Mouse (Mus musculus) forebrain, postnatal 0 days (tissue): ENCODE results near the gene Cog6. TPM values are rescaled to one million over a fixed set of nuclear protein-coding genes. Genes with fewer than 3 reads are reported as not detected.
"Not testable (repeated sequence)": the region's sequence is repeated elsewhere in the genome, so short reads cannot be mapped to it uniquely, and the experiment has no call there.

Experiments
- ATAC-seq: fragments of 200-750 bp; cut with Nextera tagmentation; 2 replicates; pipeline ENCODE4 v1.8.0; 2017; ENCODE audit warnings: mild to moderate bottlenecking, moderate library complexity
- DNase-seq: peaks from one replicate; pipeline ENCODE4 v3.0.0-alpha.2; 2015
- H3K27ac ChIP-seq: fragments of 300-500 bp; sonication (generic); 2 replicates; pipeline ENCODE4 v1.5.1; 2014; ENCODE audit warnings: low read depth, mild to moderate bottlenecking, antibody characterized with exemption, low read length, moderate library complexity, mixed read lengths
- H3K27me3 ChIP-seq: fragments of 300-500 bp; sonication (generic); 2 replicates; pipeline ENCODE4 v1.6.1; 2014; ENCODE audit warnings: mild to moderate bottlenecking, low read length, mixed read lengths; ENCODE audit not compliant: insufficient read depth
- H3K36me3 ChIP-seq: fragments of 300-500 bp; sonication (generic); 2 replicates; pipeline ENCODE4 v1.6.1; 2014; ENCODE audit warnings: mild to moderate bottlenecking, moderate library complexity; ENCODE audit not compliant: insufficient read depth
- H3K4me1 ChIP-seq: fragments of 300-500 bp; sonication (generic); 2 replicates; pipeline ENCODE4 v1.6.1; 2014; ENCODE audit warnings: antibody characterized with exemption; ENCODE audit not compliant: insufficient read depth
- H3K4me2 ChIP-seq: fragments of 300-500 bp; sonication (generic); 2 replicates; pipeline ENCODE4 v1.6.1; 2014; ENCODE audit warnings: low read depth, mild to moderate bottlenecking, moderate library complexity
- H3K4me3 ChIP-seq: fragments of 300-500 bp; sonication (generic); 2 replicates; pipeline ENCODE4 v1.5.1; 2014; ENCODE audit warnings: low read depth, low read length, mixed read lengths
- H3K9ac ChIP-seq: fragments of 300-500 bp; sonication (generic); 2 replicates; pipeline ENCODE4 v1.6.1; 2014; ENCODE audit warnings: mild to moderate bottlenecking
- H3K9me3 ChIP-seq: fragments of 300-500 bp; sonication (generic); 2 replicates; pipeline ENCODE4 v1.6.1; 2016; ENCODE audit warnings: low read length
- CTCF ChIP-seq: sonication (generic); IDR thresholded peaks from 2 replicates; pipeline ENCODE4 v1.5.1; 2016; ENCODE audit warnings: antibody characterized with exemption, control low read depth, low read depth
- WGBS: fragments of 180-500 bp; shearing (Covaris S2); extraction: QIAGEN DNeasy Blood & Tissue Kit; methylation state at CpG from one replicate; pipeline ENCODE4 v1.1.7; 2014; 5-methylcytosine and 5-hydroxymethylcytosine counted together
- polyA plus RNA-seq: library from polyadenylated mRNA; unstranded; fragments of >200 nt; fragmentation: Nextera tagmentation; extraction: Ambion mirVana; gene quantifications from 2 replicates; pipeline ENCODE4 v1.2.1, GENCODE M21; 2015
- total RNA-seq: library from RNA; depleted of rRNA; stranded (reverse); fragments of >200 nt; gene quantifications from 2 replicates; pipeline ENCODE4 v1.2.3, GENCODE M21; 2014

Cog6 gene
- total and polyA plus RNA-seq, 2 experiments from 2014 or later, result 31.3 to 42.8 TPM

DNA sequence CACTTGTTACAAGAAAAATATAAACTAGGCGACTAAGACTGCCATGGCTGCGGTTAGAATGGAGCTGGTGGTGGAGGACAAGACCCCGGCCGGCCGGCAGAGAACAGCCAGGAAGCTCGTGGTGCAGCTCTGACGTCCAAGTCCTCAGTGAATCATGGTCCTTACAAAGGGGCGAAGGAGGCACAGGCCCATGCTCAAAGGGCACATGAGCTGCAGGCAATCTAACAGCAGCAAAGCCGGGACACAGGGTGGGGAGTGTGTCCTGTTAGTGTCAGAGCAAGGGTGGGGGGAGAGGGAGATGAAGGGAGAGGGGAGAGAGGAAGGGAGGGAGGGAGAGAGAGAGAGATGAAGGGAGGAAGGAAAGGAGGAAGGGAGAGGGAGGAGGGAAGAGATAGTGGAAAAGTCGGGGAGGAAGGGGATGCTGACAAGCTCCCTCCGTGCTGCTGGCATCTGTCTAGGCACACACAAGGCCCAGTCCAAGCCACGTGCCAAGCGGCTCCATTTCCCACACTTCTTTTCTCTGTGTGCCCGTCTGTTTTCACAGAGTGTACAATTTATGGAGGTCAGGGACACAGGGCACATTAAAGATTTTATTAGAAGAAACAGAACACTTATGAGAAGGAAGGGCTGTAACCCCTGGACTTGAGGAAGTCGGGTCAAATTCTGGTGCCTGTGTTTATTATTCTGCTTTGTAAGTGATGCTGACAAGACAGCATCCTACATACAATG lies 17.9 kb downstream of the Cog6 start:
- no peaks in the 10 kb centered on the region for H3K9me3 ChIP-seq
- ATAC-seq (no peak), DNase-seq (no peak)
- TF ChIP-seq CTCF, result no peak
- peaks cover 63% of the 10 kb centered on the region for H3K36me3 ChIP-seq
- H3K27ac ChIP-seq, result no peak overlapping the region
- H3K4me1 ChIP-seq, result no peaks in the 10 kb centered on the region
- no peaks in the 10 kb centered on the region for H3K27me3 ChIP-seq
- H3K4me2 ChIP-seq, result no peak overlapping the region
- no peak overlapping the region for H3K4me3 ChIP-seq
- no peak overlapping the region for H3K9ac ChIP-seq
- 82% methylated on average over 15 of the region's 15 CpGs for WGBS

DNA sequence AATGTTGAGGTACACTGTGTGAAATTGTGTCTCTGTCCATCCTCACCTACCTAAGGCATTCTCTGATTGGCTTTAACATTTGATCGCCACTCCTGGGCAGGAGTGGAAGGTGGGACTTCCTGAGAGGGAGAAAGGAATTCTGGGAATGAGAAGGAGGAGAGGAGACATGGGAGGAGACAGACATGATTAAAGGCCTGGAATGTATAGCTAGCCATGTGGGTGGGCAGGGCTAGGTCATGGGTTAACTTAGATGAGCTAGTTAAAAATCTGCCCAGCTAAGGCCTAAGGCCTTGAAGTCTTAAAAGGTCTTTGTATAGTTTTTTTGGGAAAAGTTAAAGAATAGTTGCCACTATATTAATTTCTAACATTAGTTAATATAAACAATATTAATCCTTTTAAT lies 19.7 kb downstream of the Cog6 start:
- Histone ChIP-seq H3K4me1 (no peaks in the 10 kb centered on the region), H3K4me2 (no peak overlapping the region), H3K27me3 (no peaks in the 10 kb centered on the region), H3K4me3 (no peak overlapping the region), H3K36me3 (peaks cover 71% of the 10 kb centered on the region), H3K27ac (no peak overlapping the region), H3K9ac (no peak overlapping the region), H3K9me3 (no peaks in the 10 kb centered on the region)
- ATAC-seq (no peak), DNase-seq (no peak)
- no peak for TF ChIP-seq CTCF
- 91% methylated on average over 1 of the region's 1 CpGs for WGBS

DNA sequence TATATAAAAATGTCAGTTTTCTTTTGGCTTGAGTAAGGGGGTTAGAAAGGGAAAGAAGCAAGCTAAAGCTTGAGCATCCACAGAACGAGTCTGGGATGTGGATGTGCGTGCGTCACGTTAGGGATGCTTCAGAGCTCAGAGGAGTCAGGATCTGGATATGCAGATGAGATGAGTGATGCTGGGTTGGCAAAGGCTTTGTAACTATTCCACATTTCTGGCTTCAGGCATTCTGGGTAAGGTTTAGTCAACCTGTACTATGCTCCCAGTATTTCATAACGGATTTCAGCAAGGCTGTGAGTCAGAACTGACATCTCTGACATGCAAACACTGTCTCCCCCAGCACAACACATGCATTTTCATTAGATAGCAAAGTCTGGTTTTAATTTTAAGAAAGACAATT lies 20.4 kb downstream of the Cog6 start:
- no peak overlapping the region for H3K4me3 ChIP-seq
- H3K4me1 ChIP-seq, result no peaks in the 10 kb centered on the region
- no peaks in the 10 kb centered on the region for H3K9me3 ChIP-seq
- peaks cover 69% of the 10 kb centered on the region for H3K36me3 ChIP-seq
- TF ChIP-seq CTCF, result no peak
- no peak overlapping the region for H3K9ac ChIP-seq
- ATAC-seq (no peak), DNase-seq (no peak)
- H3K27ac ChIP-seq, result no peak overlapping the region
- no peak overlapping the region for H3K4me2 ChIP-seq
- 86% methylated on average over 5 of the region's 5 CpGs for WGBS
- H3K27me3 ChIP-seq, result no peaks in the 10 kb centered on the region

DNA sequence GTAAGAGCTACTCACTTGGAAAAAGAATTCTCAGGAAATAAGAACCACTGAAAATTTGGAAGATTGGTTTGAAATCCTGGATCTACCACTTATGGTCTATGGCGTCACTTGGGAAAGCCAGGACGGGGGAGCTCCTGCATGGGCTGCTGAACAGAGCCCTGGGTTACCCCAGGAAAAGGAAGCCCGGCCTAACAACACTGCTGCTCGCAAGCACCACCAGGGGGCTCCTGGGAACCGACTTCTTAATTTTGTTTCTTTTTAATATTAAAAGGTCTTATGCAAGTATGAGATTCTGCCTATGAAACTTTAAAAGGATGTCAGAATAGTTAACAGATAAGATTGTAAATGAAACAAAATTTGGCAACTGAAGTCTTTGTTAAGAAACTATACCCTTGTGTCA lies 22.4 kb downstream of the Cog6 start:
- H3K4me2 ChIP-seq, result no peak overlapping the region
- H3K4me3 ChIP-seq, result no peak overlapping the region
- peaks cover 67% of the 10 kb centered on the region for H3K36me3 ChIP-seq
- DNase-seq, result peak; percentile 52
- no peaks in the 10 kb centered on the region for H3K4me1 ChIP-seq
- peak; percentile 51 for TF ChIP-seq CTCF
- no peaks in the 10 kb centered on the region for H3K9me3 ChIP-seq
- no peak overlapping the region for H3K9ac ChIP-seq
- no peak for ATAC-seq
- H3K27me3 ChIP-seq, result no peaks in the 10 kb centered on the region
- WGBS, result 64% methylated on average over 5 of the region's 5 CpGs
- H3K27ac ChIP-seq, result no peak overlapping the region

DNA sequence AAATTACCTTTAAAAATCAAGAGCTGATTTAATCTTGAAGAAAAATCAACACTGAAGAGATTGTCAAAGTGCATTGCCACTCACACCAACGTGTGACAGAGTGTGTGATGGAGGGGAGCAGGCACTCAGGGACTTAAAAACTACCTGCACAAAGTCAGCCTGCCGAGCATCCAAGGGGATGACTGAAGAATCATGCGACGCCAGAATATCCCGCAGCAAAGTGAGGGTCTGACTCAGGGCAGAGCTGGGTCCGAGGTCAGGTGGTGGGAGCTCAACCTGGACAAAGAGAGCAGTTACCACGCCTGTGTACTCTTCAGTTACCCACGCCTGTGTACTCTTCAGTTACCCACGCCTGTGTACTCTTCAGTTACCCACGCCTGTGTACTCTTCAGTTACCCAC lies 23.7 kb downstream of the Cog6 start:
- H3K4me2 ChIP-seq, result no peak overlapping the region
- H3K27me3 ChIP-seq, result no peaks in the 10 kb centered on the region
- no peaks in the 10 kb centered on the region for H3K9me3 ChIP-seq
- DNase-seq (no peak), ATAC-seq (no peak)
- WGBS, result 86% methylated on average over 9 of the region's 10 CpGs
- H3K4me1 ChIP-seq, result no peaks in the 10 kb centered on the region
- H3K9ac ChIP-seq, result no peak overlapping the region
- H3K4me3 ChIP-seq, result no peak overlapping the region
- TF ChIP-seq CTCF, result no peak
- peaks cover 66% of the 10 kb centered on the region for H3K36me3 ChIP-seq
- no peak overlapping the region for H3K27ac ChIP-seq

DNA sequence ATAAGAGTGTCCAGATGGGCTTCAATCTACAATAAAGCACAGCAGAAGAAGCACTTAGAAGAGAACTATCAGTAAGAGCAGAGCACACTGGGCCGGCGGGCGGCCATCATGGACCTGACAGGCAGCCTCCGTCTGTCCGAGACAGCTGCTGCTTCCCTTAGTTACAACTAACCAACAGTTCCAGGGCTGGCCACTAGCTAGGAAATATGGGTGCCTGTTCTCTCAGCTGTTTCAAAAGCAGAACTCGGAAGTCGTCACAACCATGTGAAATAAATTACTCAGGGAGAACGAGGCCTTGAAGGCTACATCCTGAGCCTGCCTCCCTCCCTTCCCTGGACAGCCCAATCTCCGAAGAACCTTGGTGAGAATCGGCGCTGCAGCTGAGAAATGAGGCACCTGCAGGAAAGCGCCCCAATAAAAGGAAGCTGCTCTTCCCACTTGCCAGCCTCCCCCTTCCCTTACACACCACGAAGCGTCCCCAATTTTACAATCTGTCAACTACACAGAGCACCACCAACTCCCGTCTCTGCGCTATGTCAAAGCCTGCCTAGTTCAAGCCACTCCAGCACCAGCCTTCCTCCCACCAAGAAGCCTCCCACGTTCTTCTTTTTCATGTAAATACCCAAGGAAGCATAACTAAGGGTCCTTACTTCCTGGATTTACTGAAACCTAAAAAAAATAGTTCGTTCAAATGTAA lies 26.8 kb downstream of the Cog6 start:
- 73% methylated on average over 18 of the region's 18 CpGs for WGBS
- Histone ChIP-seq H3K4me3 (no peak overlapping the region), H3K36me3 (peaks cover 69% of the 10 kb centered on the region)

DNA sequence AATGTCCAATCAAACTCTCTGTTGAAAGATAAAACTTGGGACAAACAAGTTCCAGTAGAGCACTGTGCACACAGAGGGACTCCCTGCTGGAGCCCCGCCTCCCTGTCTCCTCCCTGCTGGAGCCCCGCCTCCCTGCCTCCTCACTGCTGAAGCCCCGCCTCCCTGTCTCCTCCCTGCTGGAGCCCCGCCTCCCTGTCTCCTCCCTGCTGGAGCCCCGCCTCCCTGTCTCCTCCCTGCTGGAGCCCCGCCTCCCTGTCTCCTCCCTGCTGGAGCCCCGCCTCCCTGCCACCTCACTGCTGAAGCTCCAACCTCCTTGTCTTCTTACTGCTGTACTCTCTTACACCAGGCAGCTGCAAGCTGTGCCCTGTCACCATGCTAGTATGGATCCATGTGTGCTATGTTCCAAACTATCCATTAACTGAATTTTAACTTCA lies 31.5 kb downstream of the Cog6 start:
- H3K36me3 ChIP-seq, result peaks cover 67% of the 10 kb centered on the region
- not testable (repeated sequence) for H3K4me2 ChIP-seq, DNase-seq, H3K4me1 ChIP-seq, H3K27ac ChIP-seq, H3K4me3 ChIP-seq, ATAC-seq, H3K9ac ChIP-seq, H3K9me3 ChIP-seq, H3K27me3 ChIP-seq
- 56% methylated on average over 7 of the region's 7 CpGs for WGBS

More for the DNA sequence above, 26.8 kb downstream of the Cog6 start:
- Histone ChIP-seq H3K27ac (no peak overlapping the region), H3K27me3 (no peaks in the 10 kb centered on the region), H3K9ac (no peak overlapping the region), H3K9me3 (no peaks in the 10 kb centered on the region), H3K4me1 (no peaks in the 10 kb centered on the region), H3K4me2 (no peak overlapping the region)
- ATAC-seq (0 out of 2 replicates have a peak, but pooled peaks have one; percentile 20), DNase-seq (no peak)
- TF ChIP-seq CTCF, result no peak
